In genomic region chr4:142173981-142174485, GRCm38 (mm10) we compare ENCODE assay signal across 12 mouse cellular contexts.
DNase-seq lines count a peak whose midpoint lies in the region; ATAC-seq and TF ChIP-seq lines count a peak whose summit lies in the region.
"Had no signal": no experiment of that assay in that cellular context is flagged by ENCODE, and none has a peak within 500 bp of the region (broad histone marks: within the 10 kb centered on the region; RNA-seq: fewer than 3 reads in every experiment).

No protein-coding gene starts in this region.

- H3K4me3 ChIP-seq in kidney, adult 2 months (ENCODE audit: insufficient read depth, low read depth, low read length): no peak overlapping the region
- no peak overlapping the region for H3K4me3 ChIP-seq in midbrain, embryonic 12.5 days
- H3K4me3 ChIP-seq in midbrain, postnatal 0 days (ENCODE audit: low read depth, low read length): no peak overlapping the region
- H3K4me3 ChIP-seq in liver, embryonic 13.5 days (replicated peaks): no peak overlapping the region
- H3K4me3 ChIP-seq: erythroblast, embryonic 14.5 days had no signal

- H3K27me3 ChIP-seq in kidney, adult 2 months (replicated peaks; ENCODE audit: control insufficient read depth, insufficient read depth, low read length): no peaks in the 10 kb centered on the region
- no peaks in the 10 kb centered on the region for H3K27me3 ChIP-seq in midbrain, embryonic 12.5 days
- H3K27me3 ChIP-seq in midbrain, postnatal 0 days (ENCODE audit: insufficient read depth, low read length): no peaks in the 10 kb centered on the region
- no peaks in the 10 kb centered on the region for H3K27me3 ChIP-seq in liver, embryonic 13.5 days

- H3K9me3 ChIP-seq in midbrain, embryonic 12.5 days: no peaks in the 10 kb centered on the region
- H3K9me3 ChIP-seq in midbrain, postnatal 0 days (ENCODE audit: low read length): no peaks in the 10 kb centered on the region
- H3K9me3 ChIP-seq in liver, embryonic 13.5 days (replicated peaks): no peaks in the 10 kb centered on the region

- no peak for TF ChIP-seq CTCF in kidney, adult 2 months (conservative IDR thresholded peaks at IDR 0.05; ENCODE audit: insufficient read depth, insufficient read length, low read depth, low read length)
- TF ChIP-seq CTCF in midbrain, postnatal 0 days (IDR thresholded peaks at IDR 0.05): no peak

- no peak for DNase-seq in kidney, adult 2 months
- DNase-seq in kidney, adult 18-20 months: no peak
- DNase-seq in midbrain, postnatal 0 days (ENCODE audit: low spot score): no peak
- DNase-seq in liver, embryonic 13.5 days: no peak
- no peak for DNase-seq in Muller cell, postnatal 12 days (ENCODE audit: inconsistent ontology term)
- DNase-seq in thymus, postnatal 36 days: no peak
- DNase-seq: gastrocnemius, postnatal 10 days; kidney, adult 8-10 months; right cerebral cortex, postnatal 25 days had no signal

- H3K9ac ChIP-seq in midbrain, embryonic 12.5 days (replicated peaks): no peak overlapping the region
- H3K9ac ChIP-seq in midbrain, postnatal 0 days (replicated peaks; ENCODE audit: low read length, poor library complexity, severe bottlenecking): no peak overlapping the region
- no peak overlapping the region for H3K9ac ChIP-seq in liver, embryonic 13.5 days

- H3K27ac ChIP-seq in kidney, adult 2 months (ENCODE audit: insufficient read depth, low read depth, low read length): peak overlapping the region; percentile 32; the same call in 1 of the 2 replicates
- H3K27ac ChIP-seq in midbrain, embryonic 12.5 days (replicated peaks): 0 out of 2 replicates have a peak overlapping the region, but pooled peaks have one; percentile 30
- no peak overlapping the region for H3K27ac ChIP-seq in midbrain, postnatal 0 days (ENCODE audit: low read depth, low read length)
- no peak overlapping the region for H3K27ac ChIP-seq in liver, embryonic 13.5 days

- peaks cover 13% of the 10 kb centered on the region; the same call in 1 of the 2 replicates for H3K4me1 ChIP-seq in kidney, adult 2 months (ENCODE audit: control insufficient read depth, insufficient read depth, low read length)
- peaks cover 27% of the 10 kb centered on the region for H3K4me1 ChIP-seq in midbrain, embryonic 12.5 days
- H3K4me1 ChIP-seq in midbrain, postnatal 0 days (ENCODE audit: insufficient read depth, low read length): no peaks in the 10 kb centered on the region
- H3K4me1 ChIP-seq in liver, embryonic 13.5 days (replicated peaks): peaks cover 43% of the 10 kb centered on the region

- H3K36me3 ChIP-seq in kidney, adult 2 months (ENCODE audit: control insufficient read depth, insufficient read depth, low read length): no peaks in the 10 kb centered on the region
- no peaks in the 10 kb centered on the region for H3K36me3 ChIP-seq in midbrain, embryonic 12.5 days
- H3K36me3 ChIP-seq in midbrain, postnatal 0 days (ENCODE audit: insufficient read depth, low read length): no peaks in the 10 kb centered on the region
- no peaks in the 10 kb centered on the region for H3K36me3 ChIP-seq in liver, embryonic 13.5 days

- TF ChIP-seq POLR2A in kidney, adult 2 months (IDR thresholded peaks at IDR 0.05; ENCODE audit: low read depth, low read length): no peak

- no peak for ATAC-seq in midbrain, embryonic 12.5 days (ENCODE audit: low FRiP score, low read depth)
- ATAC-seq in midbrain, postnatal 0 days (ENCODE audit: low FRiP score): no peak
- peak; percentile 11; the same call in 1 of the 2 replicates for ATAC-seq in liver, embryonic 13.5 days (ENCODE audit: low read depth)
- ATAC-seq: activated CD4-positive, CD25-positive, alpha-beta regulatory T cell, adult 4 months had no signal

- H3K4me2 ChIP-seq in midbrain, embryonic 12.5 days (replicated peaks): no peak overlapping the region
- H3K4me2 ChIP-seq in midbrain, postnatal 0 days (ENCODE audit: low read depth, low read length, poor library complexity, severe bottlenecking): no peak overlapping the region
- no peak overlapping the region for H3K4me2 ChIP-seq in liver, embryonic 13.5 days

- 57% methylated on average over 6 of the region's 6 CpGs for WGBS in kidney, adult 2 months
- WGBS in midbrain, embryonic 12.5 days: 29% methylated on average over 6 of the region's 6 CpGs
- WGBS in midbrain, postnatal 0 days: 38% methylated on average over 6 of the region's 6 CpGs
- WGBS in liver, embryonic 13.5 days (ENCODE audit: insufficient replicate concordance): 53% methylated on average over 6 of the region's 6 CpGs

Comparison
In these comparisons a context has a peak if more than half of its experiments do, and no peak if none do; other contexts are left out.
1. H3K27ac ChIP-seq: peak in kidney, adult 2 months (single experiment) and midbrain, embryonic 12.5 days (single experiment); none in midbrain, postnatal 0 days (single experiment) and liver, embryonic 13.5 days (single experiment).